Mouse (Mus musculus): Measurements from ENCODE around the gene Tepp. TPM values are rescaled to one million over a fixed set of nuclear protein-coding genes. Genes with fewer than 3 reads are reported as not detected.

The Tepp gene
- polyA plus RNA-seq (2014; fragmentation: Illumina TruSeq; extraction: RNeasy Lipid Tissue Mini Kit (QIAGEN cat#74804)) = not detected

GRCm38 (mm10) chr8:95310342-95310970 is at the start of gene Tepp:
Gene Tepp (plus strand): TSS chr8:95310566.

GRCm38 (mm10) chr8:95306431-95306830 is 3.9 kb upstream of the Tepp start, which contains the start of gene Cngb1:
Gene Cngb1 (minus strand): TSS chr8:95306585.

GRCm38 (mm10) chr8:95331720-95332436 is 21.5 kb downstream of the Tepp start, which contains the start of the genes Zfp319 and Usb1:
Gene Zfp319 (minus strand): TSS chr8:95331950.
Gene Usb1 (plus strand): TSS chr8:95332284.

GRCm38 (mm10) chr8:95352151-95352870 is 41.9 kb downstream of the Tepp start, which contains the start of gene Mmp15:
Gene Mmp15 (plus strand): TSS chr8:95352268.

Other genes with a start within 250 kb of the Tepp start
- not detected for gene Katnb1, start 229.4 kb upstream of the Tepp start, polyA plus RNA-seq (2014; fragmentation: Illumina TruSeq; extraction: RNeasy Lipid Tissue Mini Kit (QIAGEN cat#74804))
- 1.9 TPM for gene Kifc3, start 107.8 kb upstream of the Tepp start, polyA plus RNA-seq (2014; fragmentation: Illumina TruSeq; extraction: RNeasy Lipid Tissue Mini Kit (QIAGEN cat#74804))
- 1.2 TPM for gene Cngb1, start 4.0 kb upstream of the Tepp start, polyA plus RNA-seq (2014; fragmentation: Illumina TruSeq; extraction: RNeasy Lipid Tissue Mini Kit (QIAGEN cat#74804))
- 3.4 TPM for gene Zfp319, start 21.4 kb downstream of the Tepp start, polyA plus RNA-seq (2014; fragmentation: Illumina TruSeq; extraction: RNeasy Lipid Tissue Mini Kit (QIAGEN cat#74804))
- gene Usb1, start 21.7 kb downstream of the Tepp start, polyA plus RNA-seq (2014; fragmentation: Illumina TruSeq; extraction: RNeasy Lipid Tissue Mini Kit (QIAGEN cat#74804)) = 1.9 TPM
- gene Mmp15, start 41.7 kb downstream of the Tepp start, polyA plus RNA-seq (2014; fragmentation: Illumina TruSeq; extraction: RNeasy Lipid Tissue Mini Kit (QIAGEN cat#74804)) = 0.34 TPM
- 57.6 TPM for gene Cfap20, start 124.3 kb downstream of the Tepp start, polyA plus RNA-seq (2014; fragmentation: Illumina TruSeq; extraction: RNeasy Lipid Tissue Mini Kit (QIAGEN cat#74804))
- 317 TPM for gene Csnk2a2, start 179.5 kb downstream of the Tepp start, polyA plus RNA-seq (2014; fragmentation: Illumina TruSeq; extraction: RNeasy Lipid Tissue Mini Kit (QIAGEN cat#74804))
- 3.3 TPM for gene Ccdc113, start 223.5 kb downstream of the Tepp start, polyA plus RNA-seq (2014; fragmentation: Illumina TruSeq; extraction: RNeasy Lipid Tissue Mini Kit (QIAGEN cat#74804))

Measured in ovary, adult 10 weeks (tissue).